Mouse (Mus musculus): ENCODE measurements at regions not wholly inside any gene's neighbourhood (a gene's known extent, or its start where the extent isn't known, plus 50 kb on each side); places are given as distances from the start of the nearest gene placed in this dataset.

- peaks cover 11% of the 10 kb centered on the region for H3K4me1 ChIP-seq
- H3K36me3 ChIP-seq (replicated peaks; ENCODE audit: low read length), result no peaks in the 10 kb centered on the region
- H3K27me3 ChIP-seq (replicated peaks), result peaks cover 78% of the 10 kb centered on the region
- TF ChIP-seq GATA1 (IDR thresholded peaks at IDR 0.05; ENCODE audit: borderline replicate concordance, low read length) (no peak), FLI1 (IDR thresholded peaks at IDR 0.05; ENCODE audit: low read length) (no peak)
- H3K4me3 ChIP-seq (replicated peaks), result no peak overlapping the region
- no peaks in the 10 kb centered on the region for H3K9me3 ChIP-seq
Measured at GRCm38 (mm10) chr12:25157238-25157637, 60.3 kb upstream of the Id2 start.

GRCm38 (mm10) chr12:25155396-25155795 is 58.5 kb upstream of the Id2 start:
- no peak overlapping the region for H3K4me3 ChIP-seq (replicated peaks)
- H3K36me3 ChIP-seq (replicated peaks; ENCODE audit: low read length), result no peaks in the 10 kb centered on the region
- H3K27me3 ChIP-seq (replicated peaks), result peaks cover 65% of the 10 kb centered on the region
- H3K4me1 ChIP-seq, result peaks cover 9% of the 10 kb centered on the region
- H3K9me3 ChIP-seq, result no peaks in the 10 kb centered on the region
- no peak for TF ChIP-seq GATA1 (IDR thresholded peaks at IDR 0.05; ENCODE audit: borderline replicate concordance, low read length)
- no peak for TF ChIP-seq FLI1 (IDR thresholded peaks at IDR 0.05; ENCODE audit: low read length)

GRCm38 (mm10) chr12:25148099-25148498 is 51.2 kb upstream of the Id2 start:
- Histone ChIP-seq H3K9me3 (no peaks in the 10 kb centered on the region), H3K4me1 (peaks cover 9% of the 10 kb centered on the region), H3K4me3 (replicated peaks) (no peak overlapping the region), H3K27me3 (replicated peaks) (peaks cover 42% of the 10 kb centered on the region), H3K36me3 (replicated peaks; ENCODE audit: low read length) (no peaks in the 10 kb centered on the region)
- no peak for TF ChIP-seq GATA1 (IDR thresholded peaks at IDR 0.05; ENCODE audit: borderline replicate concordance, low read length)
- no peak for TF ChIP-seq FLI1 (IDR thresholded peaks at IDR 0.05; ENCODE audit: low read length)

Data from megakaryocyte, embryonic 14.5 days (primary cell).